Mouse (Mus musculus): ENCODE measurements around the gene Gnaq.

- no peak for TF ChIP-seq GATA1 (IDR thresholded peaks at IDR 0.05; ENCODE audit: borderline replicate concordance, low read length)
- no peak for TF ChIP-seq FLI1 (IDR thresholded peaks at IDR 0.05; ENCODE audit: low read length)
Measured at GRCm38 (mm10) chr19:16418086-16418663, 285.5 kb downstream of the Gnaq start.
